Mouse (Mus musculus) kidney, postnatal 14 days (tissue): ENCODE measurements around the gene Olfr167.
"Not testable (repeated sequence)": the region's sequence is repeated elsewhere in the genome, so short reads cannot be mapped to it uniquely, and the experiment has no call there.

Experiments
- DNase-seq: peaks from one replicate; pipeline ENCODE4 v3.0.0; 2022; ENCODE audit warnings: mixed read lengths

The Olfr167 gene

DNA sequence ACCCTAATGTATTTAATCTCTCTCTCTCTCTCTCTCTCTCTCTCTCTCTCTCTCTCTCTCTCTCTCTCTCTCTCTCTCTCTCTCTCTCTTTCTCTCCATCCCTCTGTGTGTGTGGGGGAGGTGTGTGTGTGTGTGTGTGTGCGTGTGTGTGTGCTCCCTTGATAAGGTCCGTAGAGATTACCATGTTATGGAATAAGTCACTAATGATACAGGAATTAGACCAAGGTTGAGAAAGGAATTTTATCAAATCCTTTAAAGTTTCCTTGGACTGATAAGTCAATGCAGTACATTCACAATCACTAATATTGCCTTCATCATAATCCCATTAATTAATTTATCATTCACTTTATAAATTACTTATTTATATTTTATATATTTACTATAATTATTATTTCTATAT, at the start of gene Olfr167:
Gene Olfr167 (minus strand): TSS at position 101 of the 400 bp plus-strand sequence.
- no peak for DNase-seq

DNA sequence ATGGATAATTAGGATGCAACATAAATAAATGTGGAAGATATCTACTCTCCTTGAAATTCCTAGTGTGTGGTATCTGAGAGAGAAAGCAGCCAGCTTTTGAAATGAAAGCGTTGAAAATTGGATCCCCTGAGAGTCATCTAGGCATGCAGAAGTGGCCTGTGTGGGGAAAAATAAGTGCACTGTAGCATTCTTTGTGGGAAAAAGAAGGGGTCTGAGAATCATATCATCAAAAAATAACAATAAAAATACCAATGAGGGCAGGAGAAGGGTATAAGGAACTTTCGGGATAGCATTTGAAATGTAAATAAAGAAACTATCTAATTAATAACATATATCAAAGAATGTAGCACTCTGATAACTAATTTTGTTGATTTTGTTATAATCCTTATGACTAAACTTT, 49.6 kb upstream of the Olfr167 start, which contains the start of gene Olfr169:
Gene Olfr169 (minus strand): TSS at position 101 of the 400 bp plus-strand sequence.
- not testable (repeated sequence) for DNase-seq

DNA sequence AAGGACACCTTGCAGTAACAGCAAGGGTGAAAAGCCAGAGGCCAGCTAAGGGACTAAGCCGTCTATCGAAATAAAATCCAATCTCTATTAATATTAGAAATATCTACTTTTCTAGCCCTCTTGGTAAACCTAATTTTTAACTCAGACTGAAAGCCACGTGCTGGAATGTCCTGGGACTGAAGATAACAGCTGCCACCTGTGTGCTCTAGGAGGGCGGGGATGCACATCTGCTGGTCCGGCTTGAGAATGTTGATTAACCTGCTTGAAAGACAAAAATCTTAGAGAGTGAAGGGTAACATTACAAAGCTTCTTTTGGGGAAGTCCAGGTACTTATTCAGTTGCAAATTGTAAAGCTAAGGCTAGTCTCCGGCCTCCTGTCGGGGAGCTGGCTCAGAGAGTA, 31.4 kb upstream of the Olfr167 start:
- DNase-seq = not testable (repeated sequence)

GRCm38 (mm10) chr16:19552246-19552645, 30.2 kb upstream of the Olfr167 start:
- DNase-seq = not testable (repeated sequence)

- DNase-seq = no peak
Observed at GRCm38 (mm10) chr16:19535455-19535854, 13.4 kb upstream of the Olfr167 start, which contains the start of gene Olfr168. Gene Olfr168, minus strand, starts transcription at chr16:19535555.

DNA sequence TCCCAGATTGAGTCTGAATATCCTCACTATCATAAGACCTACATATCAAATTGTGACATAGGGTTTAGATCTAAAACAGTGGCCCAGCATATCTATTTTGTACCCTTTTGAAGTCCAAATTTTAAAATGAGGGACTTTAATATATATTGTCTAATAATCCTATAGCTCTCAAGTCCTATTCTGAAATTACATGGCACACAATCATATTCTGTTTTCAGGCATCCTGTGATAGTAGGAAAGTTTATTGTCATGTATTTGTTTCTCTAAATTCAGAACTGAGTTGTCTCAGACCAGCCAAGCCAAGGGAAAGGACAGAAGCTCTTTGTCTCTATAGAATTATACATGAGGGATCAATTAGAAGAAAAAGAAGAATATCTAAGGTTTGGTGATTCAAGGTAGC, 38.7 kb downstream of the Olfr167 start, which contains the start of gene Olfr166:
Gene Olfr166 (plus strand): TSS at position 301 of the 400 bp plus-strand sequence.
- no peak for DNase-seq

GRCm38 (mm10) chr16:19464365-19464764, 57.7 kb downstream of the Olfr167 start:
- no peak for DNase-seq
